Mouse (Mus musculus) lung, postnatal 0 days (tissue): ENCODE measurements around the gene Siah3. TPM values are rescaled to one million over a fixed set of nuclear protein-coding genes. Genes with fewer than 3 reads are reported as not detected.
A peak's percentile ranks its signal among the peaks of the same experiment; 100 is the strongest.

Experiments used
- ATAC-seq: fragments of 200-750 bp; cut with Nextera tagmentation; 2 replicates; pipeline ENCODE4 v1.8.0; 2017; ENCODE audit warnings: moderate library complexity
- DNase-seq: peaks from one replicate; pipeline ENCODE4 v3.0.0-alpha.2; 2016; ENCODE audit warnings: low spot score
- H3K27ac ChIP-seq: fragments of 300-500 bp; sonication (generic); 2 replicates; pipeline ENCODE4 v1.5.1; 2014; ENCODE audit warnings: antibody characterized with exemption, mild to moderate bottlenecking, low read length, mixed read lengths
- H3K27me3 ChIP-seq: fragments of 300-500 bp; sonication (generic); replicated peaks from 2 replicates; pipeline ENCODE4 v1.6.1; 2014; ENCODE audit warnings: low read length, mixed read lengths; ENCODE audit not compliant: insufficient read depth
- H3K36me3 ChIP-seq: fragments of 300-500 bp; sonication (generic); 2 replicates; pipeline ENCODE4 v1.6.1; 2014; ENCODE audit warnings: low read length, mixed read lengths; ENCODE audit not compliant: insufficient read depth
- H3K4me1 ChIP-seq: fragments of 300-500 bp; sonication (generic); 2 replicates; pipeline ENCODE4 v1.6.1; 2014; ENCODE audit warnings: antibody characterized with exemption, low read depth, low read length, mixed read lengths; ENCODE audit not compliant: insufficient read depth
- H3K4me2 ChIP-seq: fragments of 300-500 bp; sonication (generic); replicated peaks from 2 replicates; pipeline ENCODE4 v1.6.1; 2014; ENCODE audit warnings: low read depth, mild to moderate bottlenecking, low read length, moderate library complexity, mixed read lengths
- H3K4me3 ChIP-seq: fragments of 300-500 bp; sonication (generic); 2 replicates; pipeline ENCODE4 v1.5.1; 2014; ENCODE audit warnings: low read depth, low read length
- H3K9ac ChIP-seq: fragments of 300-500 bp; sonication (generic); replicated peaks from 2 replicates; pipeline ENCODE4 v1.6.1; 2014; ENCODE audit warnings: low read depth, mild to moderate bottlenecking
- H3K9me3 ChIP-seq: fragments of 300-500 bp; sonication (generic); 2 replicates; pipeline ENCODE4 v1.6.1; 2016; ENCODE audit warnings: low read length, mixed read lengths
- CTCF ChIP-seq: IDR thresholded peaks from 2 replicates; pipeline ENCODE4 v1.5.1; 2016; ENCODE audit warnings: antibody characterized with exemption, mild to moderate bottlenecking
- EP300 ChIP-seq: IDR thresholded peaks from 2 replicates; pipeline ENCODE4 v1.6.1; 2016; ENCODE audit warnings: antibody characterized with exemption, mild to moderate bottlenecking, control low read depth
- WGBS: fragments of 180-500 bp; shearing (Covaris S2); extraction: QIAGEN DNeasy Blood & Tissue Kit; methylation state at CpG from one replicate; pipeline ENCODE4 v1.1.7; 2014; 5-methylcytosine and 5-hydroxymethylcytosine counted together
- polyA plus RNA-seq: library from polyadenylated mRNA; unstranded; fragments of >200 nt; fragmentation: Nextera tagmentation; extraction: Ambion mirVana; gene quantifications from 2 replicates; pipeline ENCODE4 v1.2.1, GENCODE M21; 2015

Gene Siah3
- polyA plus RNA-seq, 1 experiment from 2014 or later: not detected

GRCm38 (mm10) chr14:75540996-75541350 is 85.2 kb downstream of the Siah3 start:
- no peaks in the 10 kb centered on the region for H3K27me3 ChIP-seq
- TF ChIP-seq CTCF: no peak
- TF ChIP-seq EP300: no peak
- no peak overlapping the region for H3K4me3 ChIP-seq
- WGBS: 37% methylated on average over 5 of the region's 5 CpGs
- no peaks in the 10 kb centered on the region for H3K9me3 ChIP-seq
- no peaks in the 10 kb centered on the region for H3K4me1 ChIP-seq
- no peak overlapping the region for H3K9ac ChIP-seq
- no peak overlapping the region for H3K4me2 ChIP-seq
- no peak overlapping the region for H3K27ac ChIP-seq
- H3K36me3 ChIP-seq: no peaks in the 10 kb centered on the region
- DNase-seq (no peak), ATAC-seq (no peak)

DNA sequence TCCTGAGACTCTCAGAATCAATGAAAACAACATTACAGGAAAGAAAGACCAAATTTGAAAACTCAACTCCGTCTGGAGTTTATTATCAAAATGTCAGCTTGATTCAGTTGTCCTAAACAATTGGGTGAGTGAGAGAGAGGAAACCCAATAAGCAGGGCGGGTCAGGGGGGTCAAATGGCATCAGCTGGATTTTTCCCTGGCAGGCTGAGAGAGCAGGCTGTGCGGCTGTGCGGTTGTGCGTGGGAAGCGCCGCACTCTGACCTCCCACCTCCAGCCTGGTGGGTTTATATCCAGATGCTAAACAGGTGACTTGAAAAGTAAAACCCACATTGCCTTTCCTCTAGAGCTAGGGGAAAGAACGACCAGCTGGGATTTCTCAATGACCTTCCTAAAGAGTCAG is 85.9 kb downstream of the Siah3 start:
- TF ChIP-seq CTCF: no peak
- TF ChIP-seq EP300: no peak
- no peak for ATAC-seq
- Histone ChIP-seq H3K36me3 (no peaks in the 10 kb centered on the region), H3K4me1 (no peaks in the 10 kb centered on the region), H3K27me3 (no peaks in the 10 kb centered on the region), H3K27ac (no peak overlapping the region), H3K4me2 (no peak overlapping the region), H3K4me3 (no peak overlapping the region), H3K9ac (no peak overlapping the region), H3K9me3 (no peaks in the 10 kb centered on the region)
- 26% methylated on average over 8 of the region's 8 CpGs for WGBS
- DNase-seq: no peak

DNA sequence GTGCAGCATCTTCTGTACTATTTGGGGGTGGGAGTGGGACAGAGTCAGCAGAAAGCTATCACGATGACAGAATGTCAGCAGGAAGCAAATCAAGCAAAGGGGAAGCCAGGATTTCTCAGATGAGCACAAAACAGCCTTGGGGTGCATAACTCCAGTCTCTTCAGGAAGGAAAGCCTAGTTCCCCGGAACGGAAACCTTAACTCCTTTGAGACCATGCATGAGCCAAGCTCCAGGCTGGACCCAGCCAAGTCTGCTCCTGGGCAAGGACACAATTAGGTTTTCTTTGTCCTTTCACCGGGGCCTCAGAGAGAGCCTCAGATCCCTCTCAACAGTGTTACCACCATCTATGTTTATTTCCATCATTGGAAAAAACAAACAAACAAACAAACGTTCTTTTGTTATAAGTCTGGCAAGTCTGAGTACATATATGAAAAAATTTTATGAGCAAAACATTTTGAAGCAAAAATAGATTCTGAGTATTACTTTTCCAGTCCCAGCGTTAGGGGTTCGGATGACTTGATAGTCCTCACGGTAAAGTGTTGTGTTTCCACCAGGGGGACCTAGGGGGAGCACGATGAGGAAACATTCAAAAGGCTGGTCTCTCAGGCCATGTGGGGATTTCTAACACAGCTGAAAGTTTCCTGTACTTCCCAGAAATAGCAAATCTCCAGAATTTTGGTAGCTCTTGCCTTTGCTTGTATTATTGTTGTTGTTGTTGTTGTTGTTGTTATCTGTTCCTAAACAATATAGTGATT is 106.0 kb downstream of the Siah3 start:
- TF ChIP-seq EP300 (no peak), CTCF (peak; percentile 32)

GRCm38 (mm10) chr14:75565534-75566140 is 109.9 kb downstream of the Siah3 start:
- Histone ChIP-seq H3K9ac (no peak overlapping the region), H3K4me1 (no peaks in the 10 kb centered on the region), H3K4me2 (no peak overlapping the region), H3K4me3 (no peak overlapping the region), H3K36me3 (no peaks in the 10 kb centered on the region), H3K27me3 (no peaks in the 10 kb centered on the region), H3K9me3 (no peaks in the 10 kb centered on the region), H3K27ac (no peak overlapping the region)
- TF ChIP-seq EP300 (no peak), CTCF (peak; percentile 15; the same call in 1 of the 2 replicates)
- ATAC-seq: no peak
- peak; percentile 21 for DNase-seq
- WGBS: 67% methylated on average over 14 of the region's 14 CpGs

More for the DNA sequence above, 106.0 kb downstream of the Siah3 start:
- Histone ChIP-seq H3K27ac (no peak overlapping the region), H3K9ac (no peak overlapping the region), H3K4me2 (no peak overlapping the region), H3K4me3 (no peak overlapping the region), H3K27me3 (no peaks in the 10 kb centered on the region), H3K4me1 (no peaks in the 10 kb centered on the region), H3K9me3 (no peaks in the 10 kb centered on the region), H3K36me3 (no peaks in the 10 kb centered on the region)
- DNase-seq (no peak), ATAC-seq (no peak)
- 45% methylated on average over 9 of the region's 9 CpGs for WGBS

- ATAC-seq (no peak), DNase-seq (no peak)
- Histone ChIP-seq H3K4me1 (no peaks in the 10 kb centered on the region), H3K9me3 (no peaks in the 10 kb centered on the region), H3K9ac (no peak overlapping the region), H3K27ac (no peak overlapping the region), H3K4me2 (no peak overlapping the region), H3K4me3 (no peak overlapping the region), H3K36me3 (no peaks in the 10 kb centered on the region), H3K27me3 (no peaks in the 10 kb centered on the region)
- 78% methylated on average over 3 of the region's 3 CpGs for WGBS
- TF ChIP-seq EP300 (no peak), CTCF (no peak)
Observed at GRCm38 (mm10) chr14:75566303-75566702, 110.5 kb downstream of the Siah3 start.

DNA sequence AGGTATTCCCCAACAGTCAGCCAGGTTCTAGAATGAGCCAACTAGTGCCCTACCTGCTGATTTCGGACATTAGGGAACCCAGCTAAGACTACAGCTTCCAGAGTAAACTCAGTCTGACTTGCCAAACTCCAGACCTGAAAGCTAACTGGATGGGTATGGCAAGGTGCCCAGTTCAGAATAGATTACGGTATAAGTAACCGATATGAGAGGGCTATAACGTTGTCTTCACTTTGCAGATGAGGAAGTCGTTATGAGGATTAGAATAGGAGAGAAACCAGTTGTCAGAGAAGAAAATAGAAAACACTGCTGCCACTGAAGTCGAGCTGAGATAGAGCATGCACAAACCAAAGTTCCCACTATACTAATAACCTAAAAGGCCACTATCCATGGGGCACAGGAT is 123.2 kb downstream of the Siah3 start:
- Histone ChIP-seq H3K4me3 (no peak overlapping the region), H3K9ac (no peak overlapping the region), H3K9me3 (no peaks in the 10 kb centered on the region), H3K36me3 (no peaks in the 10 kb centered on the region), H3K4me1 (no peaks in the 10 kb centered on the region), H3K4me2 (no peak overlapping the region), H3K27ac (no peak overlapping the region), H3K27me3 (no peaks in the 10 kb centered on the region)
- 69% methylated on average over 6 of the region's 6 CpGs for WGBS
- no peak for DNase-seq
- ATAC-seq: no peak
- TF ChIP-seq CTCF: no peak
- no peak for TF ChIP-seq EP300

Other genes with a start within 250 kb of the Siah3 start
- gene Cpb2, start 213.7 kb upstream of the Siah3 start, polyA plus RNA-seq: not detected in 2 replicates
- gene Zc3h13, start 171.6 kb upstream of the Siah3 start, polyA plus RNA-seq: 24.3 and 25.8 TPM in 2 replicates
- gene Spert, start 137.1 kb downstream of the Siah3 start, polyA plus RNA-seq: not detected in 2 replicates
- not detected in 2 replicates for gene Erich6b, start 186.3 kb downstream of the Siah3 start, polyA plus RNA-seq